Mouse (Mus musculus): ENCODE measurements around the gene Tacc2. TPM values are rescaled to one million over a fixed set of nuclear protein-coding genes. Genes with fewer than 3 reads are reported as not detected.

Tacc2 gene
- total and polyA plus RNA-seq, 3 experiments, result 3.5 to 21.5 TPM; not detected in 1

GRCm38 (mm10) chr7:130636902-130637301 lies 59.7 kb downstream of the Tacc2 start:
- Histone ChIP-seq H3K9me3 (replicated peaks; ENCODE audit: insufficient read depth, low read length) (no peaks in the 10 kb centered on the region), H3K27ac (ENCODE audit: control insufficient read depth, low read depth, low read length) (no peak overlapping the region), H3K4me1 (ENCODE audit: control insufficient read depth in 1 of 2, insufficient read depth in 2 of 2, low read length in 2 of 2) (peaks cover 3 to 8% of the 10 kb centered on the region in 2 experiments; a peak in 3 of 4 replicates), H3K36me3 (ENCODE audit: control insufficient read depth in 1 of 2, insufficient read depth in 2 of 2, low read length in 2 of 2) (peaks cover 0 to 6% of the 10 kb centered on the region in 2 experiments; a peak in 2 of 4 replicates), H3K79me2 (ENCODE audit: control insufficient read depth, insufficient read depth, low read length, poor library complexity) (no peaks in the 10 kb centered on the region), H3K4me3 (ENCODE audit: control insufficient read depth in 1 of 2, insufficient read depth in 1 of 2, low read depth in 2 of 2, low read length in 2 of 2) (no peak overlapping the region), H3K27me3 (ENCODE audit: control insufficient read depth in 1 of 2, insufficient read depth in 2 of 2, low read length in 2 of 2) (no peaks in the 10 kb centered on the region; a peak in 1 of 4 replicates), H3K9ac (ENCODE audit: control insufficient read depth, low read depth, low read length, poor library complexity, severe bottlenecking) (no peak overlapping the region)
- no peak for DNase-seq (ENCODE audit: low read depth, low spot score)
- TF ChIP-seq MYC (IDR thresholded peaks at IDR 0.05; ENCODE audit: low read depth, low read length) (no peak), POLR2AphosphoS2 (IDR thresholded peaks at IDR 0.05; ENCODE audit: low read length) (no peak), BHLHE40 (IDR thresholded peaks at IDR 0.05; ENCODE audit: borderline replicate concordance, low read depth, low read length) (no peak), SMC3 (IDR thresholded peaks at IDR 0.05; ENCODE audit: low read depth, low read length) (no peak), NRF1 (IDR thresholded peaks at IDR 0.05; ENCODE audit: insufficient read depth, low read depth, low read length, poor library complexity, severe bottlenecking) (no peak), USF1 (IDR thresholded peaks at IDR 0.05; ENCODE audit: low read depth, low read length) (no peak), GATA1 (IDR thresholded peaks at IDR 0.05; ENCODE audit: low read depth, low read length) (no peak), POLR2AphosphoS5 (IDR thresholded peaks at IDR 0.05; ENCODE audit: borderline replicate concordance, low read depth, low read length) (no peak), ZMIZ1 (IDR thresholded peaks at IDR 0.05; ENCODE audit: low read depth, low read length) (no peak), NELFE (IDR thresholded peaks at IDR 0.05; ENCODE audit: low read depth, low read length) (no peak), E2F4 (IDR thresholded peaks at IDR 0.05; ENCODE audit: borderline replicate concordance, low read depth, low read length) (no peak), EP300 (IDR thresholded peaks at IDR 0.05; ENCODE audit: low read depth in 1 of 2, low read length in 2 of 2) (no peak), ELF1 (IDR thresholded peaks at IDR 0.05; ENCODE audit: low read depth, low read length) (no peak), MAZ (IDR thresholded peaks at IDR 0.05; ENCODE audit: low read depth, low read length) (no peak), RAD21 (IDR thresholded peaks at IDR 0.05; ENCODE audit: low read depth, low read length) (no peak), UBTF (IDR thresholded peaks at IDR 0.05; ENCODE audit: borderline replicate concordance, insufficient read depth, low read depth, low read length) (no peak), CHD2 (IDR thresholded peaks at IDR 0.05; ENCODE audit: low read length) (no peak), TBP (IDR thresholded peaks at IDR 0.05; ENCODE audit: low read depth, low read length) (no peak), CTCF (IDR thresholded peaks at IDR 0.05 in 2 of 3, conservative IDR thresholded peaks at IDR 0.05 in 1 of 3; ENCODE audit: control insufficient read depth in 1 of 3, insufficient read depth in 1 of 3, low read depth in 2 of 3, low read length in 3 of 3, poor library complexity in 1 of 3, severe bottlenecking in 1 of 3) (no peak)

GRCm38 (mm10) chr7:130637811-130638210 lies 60.6 kb downstream of the Tacc2 start:
- Histone ChIP-seq H3K27me3 (ENCODE audit: control insufficient read depth in 1 of 2, insufficient read depth in 2 of 2, low read length in 2 of 2) (no peaks in the 10 kb centered on the region; a peak in 1 of 4 replicates), H3K4me1 (ENCODE audit: control insufficient read depth in 1 of 2, insufficient read depth in 2 of 2, low read length in 2 of 2) (no peaks in the 10 kb centered on the region), H3K9ac (ENCODE audit: control insufficient read depth, low read depth, low read length, poor library complexity, severe bottlenecking) (no peak overlapping the region), H3K4me3 (ENCODE audit: control insufficient read depth in 1 of 2, insufficient read depth in 1 of 2, low read depth in 2 of 2, low read length in 2 of 2) (no peak overlapping the region), H3K27ac (ENCODE audit: control insufficient read depth, low read depth, low read length) (no peak overlapping the region), H3K36me3 (ENCODE audit: control insufficient read depth in 1 of 2, insufficient read depth in 2 of 2, low read length in 2 of 2) (no peaks in the 10 kb centered on the region), H3K9me3 (replicated peaks; ENCODE audit: insufficient read depth, low read length) (no peaks in the 10 kb centered on the region), H3K79me2 (ENCODE audit: control insufficient read depth, insufficient read depth, low read length, poor library complexity) (no peaks in the 10 kb centered on the region)
- DNase-seq (ENCODE audit: low read depth, low spot score), result no peak
- no peak for TF ChIP-seq MYC (IDR thresholded peaks at IDR 0.05; ENCODE audit: low read depth, low read length)
- no peak for TF ChIP-seq USF1 (IDR thresholded peaks at IDR 0.05; ENCODE audit: low read depth, low read length)
- no peak for TF ChIP-seq MAZ (IDR thresholded peaks at IDR 0.05; ENCODE audit: low read depth, low read length)
- no peak for TF ChIP-seq TAL1 (IDR thresholded peaks at IDR 0.05; ENCODE audit: low read length)
- no peak for TF ChIP-seq HCFC1 (IDR thresholded peaks at IDR 0.05; ENCODE audit: low read depth, low read length)
- no peak for TF ChIP-seq USF2 (IDR thresholded peaks at IDR 0.05; ENCODE audit: borderline replicate concordance in 1 of 2, insufficient read depth in 1 of 2, low read depth in 1 of 2, low read length in 2 of 2)
- TF ChIP-seq SMC3 (IDR thresholded peaks at IDR 0.05; ENCODE audit: low read depth, low read length), result no peak
- TF ChIP-seq NELFE (IDR thresholded peaks at IDR 0.05; ENCODE audit: low read depth, low read length), result no peak
- no peak for TF ChIP-seq TCF12 (IDR thresholded peaks at IDR 0.05; ENCODE audit: low read depth, low read length)
- TF ChIP-seq JUND (IDR thresholded peaks at IDR 0.05; ENCODE audit: low read depth, low read length), result no peak
- no peak for TF ChIP-seq BHLHE40 (IDR thresholded peaks at IDR 0.05; ENCODE audit: borderline replicate concordance, low read depth, low read length)
- no peak for TF ChIP-seq CHD2 (IDR thresholded peaks at IDR 0.05; ENCODE audit: low read length)
- no peak for TF ChIP-seq MAFK (IDR thresholded peaks at IDR 0.05; ENCODE audit: borderline replicate concordance, low read depth, low read length)
- TF ChIP-seq POLR2A (IDR thresholded peaks at IDR 0.05; ENCODE audit: control insufficient read depth in 1 of 2, insufficient read depth in 1 of 2, low read depth in 1 of 2, low read length in 2 of 2, poor library complexity in 1 of 2), result no peak
- TF ChIP-seq ZC3H11A (IDR thresholded peaks at IDR 0.05; ENCODE audit: low read depth, low read length), result no peak
- TF ChIP-seq ETS1 (IDR thresholded peaks at IDR 0.05; ENCODE audit: low read depth, low read length), result no peak
